Mouse (Mus musculus) lung, postnatal 0 days (tissue): ENCODE measurements around the gene Tulp4.
"Not testable (repeated sequence)": the region's sequence is repeated elsewhere in the genome, so short reads cannot be mapped to it uniquely, and the experiment has no call there.

ENCODE experiments used
- CTCF ChIP-seq: IDR thresholded peaks from 2 replicates; pipeline ENCODE4 v1.5.1; 2016; ENCODE audit warnings: antibody characterized with exemption, mild to moderate bottlenecking
- EP300 ChIP-seq: IDR thresholded peaks from 2 replicates; pipeline ENCODE4 v1.6.1; 2016; ENCODE audit warnings: antibody characterized with exemption, mild to moderate bottlenecking, control low read depth

DNA sequence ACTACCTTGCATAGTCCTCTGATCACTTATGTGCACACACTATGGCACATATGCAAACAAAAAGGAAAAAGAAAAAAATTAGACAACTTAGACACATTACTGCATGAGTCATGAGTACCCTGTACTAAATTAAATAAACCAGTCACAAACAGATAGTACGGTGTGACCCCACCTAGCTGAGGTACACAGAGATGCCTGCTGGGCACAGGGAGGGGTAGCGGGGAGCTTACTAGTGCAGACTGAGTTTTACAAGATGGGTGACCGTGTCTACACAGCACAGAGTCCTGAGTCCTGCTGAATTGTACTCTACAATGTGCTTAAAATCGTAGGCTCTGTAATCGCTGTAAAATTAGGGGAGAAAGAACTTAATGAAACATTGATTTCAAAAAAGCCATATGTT lies 179.9 kb downstream of the Tulp4 start:
- not testable (repeated sequence) for TF ChIP-seq CTCF, EP300
